Comparison of ENCODE assay signal across 7 mouse cellular contexts in the genomic region with DNA sequence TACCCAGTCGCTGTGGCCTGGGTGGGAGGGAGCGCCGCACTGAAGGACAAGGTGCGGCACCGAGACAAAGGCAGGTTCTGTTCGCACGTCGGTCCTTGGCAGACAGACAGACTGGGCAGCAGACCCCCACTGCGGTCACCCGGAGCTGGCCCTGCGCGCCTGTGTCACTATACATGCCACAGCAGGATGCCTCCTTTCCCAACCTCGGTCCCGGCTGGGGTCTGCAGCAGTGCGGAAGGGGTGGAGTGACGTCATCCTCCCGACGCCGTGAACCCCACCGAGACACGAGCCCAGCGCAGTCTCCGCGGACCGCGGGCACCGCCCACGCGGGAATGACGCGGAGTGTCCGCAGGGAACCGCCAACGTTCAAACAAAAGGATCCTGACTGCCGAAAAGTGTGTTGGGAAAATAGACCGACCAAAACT. TPM values are rescaled to one million over a fixed set of nuclear protein-coding genes. Genes with fewer than 3 reads are reported as not detected.
DNase-seq lines count a peak whose midpoint lies in the region; ATAC-seq lines count a peak whose summit lies in the region.
"Not testable (repeated sequence)": the region's sequence is repeated elsewhere in the genome, so short reads cannot be mapped to it uniquely, and the experiment has no call there.

No protein-coding gene starts in this region.

- peak overlapping the region; percentile 52 for H3K4me2 ChIP-seq in intestine, embryonic 15.5 days (replicated peaks)
- peak overlapping the region; percentile 31 for H3K4me2 ChIP-seq in limb, embryonic 11.5 days (ENCODE audit: low read depth, severe bottlenecking)

- not testable (repeated sequence) for H3K36me3 ChIP-seq in intestine, embryonic 15.5 days; limb, embryonic 11.5 days (ENCODE audit: control insufficient read depth, insufficient read depth, low read length); midbrain, embryonic 10.5 days

- WGBS in intestine, embryonic 15.5 days, result under 1% methylated on average over 36 of the region's 36 CpGs
- under 1% methylated on average over 34 of the region's 36 CpGs for WGBS in limb, embryonic 11.5 days
- under 1% methylated on average over 36 of the region's 36 CpGs for WGBS in midbrain, embryonic 10.5 days

- peak; percentile 73 for DNase-seq in adrenal gland, postnatal 10 days
- DNase-seq in embryo, embryonic 11.5 days (ENCODE audit: low read depth, low spot score), result peak; percentile 74
- DNase-seq in heart, adult 11 months, result peak; percentile 97
- peak; percentile 89 for DNase-seq in limb, embryonic 11.5 days (ENCODE audit: low spot score)
- DNase-seq in midbrain, embryonic 10.5 days (ENCODE audit: low spot score), result peak; percentile 85
- peak; percentile 71 for DNase-seq in right cerebral cortex, postnatal 4 days

- peak overlapping the region; percentile 53 for H3K4me3 ChIP-seq in intestine, embryonic 15.5 days (replicated peaks)
- H3K4me3 ChIP-seq in limb, embryonic 11.5 days (ENCODE audit: low read depth, low read length), result peak overlapping the region; percentile 39
- peak overlapping the region; percentile 62 for H3K4me3 ChIP-seq in midbrain, embryonic 10.5 days

- not testable (repeated sequence) for H3K4me1 ChIP-seq in intestine, embryonic 15.5 days (replicated peaks); limb, embryonic 11.5 days (ENCODE audit: control insufficient read depth, insufficient read depth, low read length); midbrain, embryonic 10.5 days

- 0 out of 2 replicates have a peak overlapping the region, but pooled peaks have one; percentile 22 for H3K27ac ChIP-seq in intestine, embryonic 15.5 days
- H3K27ac ChIP-seq in limb, embryonic 11.5 days (replicated peaks; ENCODE audit: low read depth, low read length), result peak overlapping the region; percentile 30; the same call in 1 of the 2 replicates
- H3K27ac ChIP-seq in midbrain, embryonic 10.5 days (replicated peaks), result peak overlapping the region; percentile 85

- H3K9me3 ChIP-seq in intestine, embryonic 15.5 days; limb, embryonic 11.5 days (ENCODE audit: control insufficient read depth, low read length); midbrain, embryonic 10.5 days (replicated peaks): not testable (repeated sequence)

- peak overlapping the region; percentile 50 for H3K9ac ChIP-seq in intestine, embryonic 15.5 days
- peak overlapping the region; percentile 63 for H3K9ac ChIP-seq in limb, embryonic 11.5 days (ENCODE audit: low read length)

- peak; percentile 85 for ATAC-seq in intestine, embryonic 15.5 days
- ATAC-seq in limb, embryonic 11.5 days (ENCODE audit: insufficient number of reproducible peaks, low FRiP score, low TSS enrichment, low read depth), result peak; percentile 80

- not testable (repeated sequence) for H3K27me3 ChIP-seq in intestine, embryonic 15.5 days (replicated peaks); limb, embryonic 11.5 days (ENCODE audit: control insufficient read depth, insufficient read depth, low read length); midbrain, embryonic 10.5 days (ENCODE audit: low read depth, poor library complexity, severe bottlenecking)

RNA-seq across cellular contexts. Expression of gene Dynlt1f, which starts 0.6 kb away (rescaled TPM):
- 100 to 1,000 TPM; 122 to 127 TPM for total RNA-seq in adrenal gland, postnatal 10 days (2021)
- polyA plus RNA-seq in intestine, embryonic 15.5 days (2015; fragmentation: Nextera tagmentation; extraction: Ambion mirVana), result 254 and 273 TPM in 2 replicates
- polyA plus RNA-seq in limb, embryonic 11.5 days (2014; fragmentation: Nextera tagmentation; extraction: Ambion mirVana), result 323 and 342 TPM in 2 replicates
- polyA plus RNA-seq in midbrain, embryonic 10.5 days (2016; fragmentation: Nextera tagmentation; extraction: Ambion mirVana), result 291 and 297 TPM in 2 replicates

RNA-seq across cellular contexts. Expression of gene Sytl3, which starts 3.8 kb away (rescaled TPM):
- 1 to 10 TPM in 1 of 2 experiments, under 1 TPM in 1; 0.99 to 1.1 TPM for total RNA-seq in adrenal gland, postnatal 10 days (2021)
- polyA plus RNA-seq in intestine, embryonic 15.5 days (2015; fragmentation: Nextera tagmentation; extraction: Ambion mirVana), result 1.9 and 2.4 TPM in 2 replicates
- polyA plus RNA-seq in limb, embryonic 11.5 days (2014; fragmentation: Nextera tagmentation; extraction: Ambion mirVana), result not detected in 2 replicates
- polyA plus RNA-seq in midbrain, embryonic 10.5 days (2016; fragmentation: Nextera tagmentation; extraction: Ambion mirVana), result 0.07 and 0.14 TPM in 2 replicates

RNA-seq across cellular contexts. Expression of gene Dynlt1c, which starts 53.6 kb away (rescaled TPM):
- total RNA-seq in adrenal gland, postnatal 10 days (2021), result 10 to 100 TPM in 1 of 2 experiments, 1 to 10 TPM in 1; 6.1 to 12.0 TPM
- polyA plus RNA-seq in intestine, embryonic 15.5 days (2015; fragmentation: Nextera tagmentation; extraction: Ambion mirVana), result 30.2 and 38.1 TPM in 2 replicates
- 31.4 and 32.4 TPM in 2 replicates for polyA plus RNA-seq in limb, embryonic 11.5 days (2014; fragmentation: Nextera tagmentation; extraction: Ambion mirVana)
- polyA plus RNA-seq in midbrain, embryonic 10.5 days (2016; fragmentation: Nextera tagmentation; extraction: Ambion mirVana), result 38.9 and 41.6 TPM in 2 replicates

Comparison
In these comparisons a context has a peak if more than half of its experiments do, and no peak if none do; other contexts are left out.
1. Peak in every context shown above with its lines: DNase-seq, ATAC-seq, H3K4me3 ChIP-seq and H3K27ac ChIP-seq.
2. H3K27ac ChIP-seq: peak in every context shown above with its lines; median percentile 85 in midbrain, embryonic 10.5 days; 30 in limb, embryonic 11.5 days; 22 in intestine, embryonic 15.5 days.